Mouse (Mus musculus) lung, postnatal 0 days (tissue): ENCODE measurements around the gene Itga11. TPM values are rescaled to one million over a fixed set of nuclear protein-coding genes. Genes with fewer than 3 reads are reported as not detected.
"Not testable (repeated sequence)": the region's sequence is repeated elsewhere in the genome, so short reads cannot be mapped to it uniquely, and the experiment has no call there.

Experiments used
- ATAC-seq: fragments of 200-750 bp; cut with Nextera tagmentation; 2 replicates; pipeline ENCODE4 v1.8.0; 2017; ENCODE audit warnings: moderate library complexity
- DNase-seq: peaks from one replicate; pipeline ENCODE4 v3.0.0-alpha.2; 2016; ENCODE audit warnings: low spot score
- H3K27ac ChIP-seq: fragments of 300-500 bp; sonication (generic); 2 replicates; pipeline ENCODE4 v1.5.1; 2014; ENCODE audit warnings: antibody characterized with exemption, mild to moderate bottlenecking, low read length, mixed read lengths
- H3K27me3 ChIP-seq: fragments of 300-500 bp; sonication (generic); replicated peaks from 2 replicates; pipeline ENCODE4 v1.6.1; 2014; ENCODE audit warnings: low read length, mixed read lengths; ENCODE audit not compliant: insufficient read depth
- H3K36me3 ChIP-seq: fragments of 300-500 bp; sonication (generic); 2 replicates; pipeline ENCODE4 v1.6.1; 2014; ENCODE audit warnings: low read length, mixed read lengths; ENCODE audit not compliant: insufficient read depth
- H3K4me1 ChIP-seq: fragments of 300-500 bp; sonication (generic); 2 replicates; pipeline ENCODE4 v1.6.1; 2014; ENCODE audit warnings: antibody characterized with exemption, low read depth, low read length, mixed read lengths; ENCODE audit not compliant: insufficient read depth
- H3K4me2 ChIP-seq: fragments of 300-500 bp; sonication (generic); replicated peaks from 2 replicates; pipeline ENCODE4 v1.6.1; 2014; ENCODE audit warnings: low read depth, mild to moderate bottlenecking, low read length, moderate library complexity, mixed read lengths
- H3K4me3 ChIP-seq: fragments of 300-500 bp; sonication (generic); 2 replicates; pipeline ENCODE4 v1.5.1; 2014; ENCODE audit warnings: low read depth, low read length
- H3K9ac ChIP-seq: fragments of 300-500 bp; sonication (generic); replicated peaks from 2 replicates; pipeline ENCODE4 v1.6.1; 2014; ENCODE audit warnings: low read depth, mild to moderate bottlenecking
- H3K9me3 ChIP-seq: fragments of 300-500 bp; sonication (generic); 2 replicates; pipeline ENCODE4 v1.6.1; 2016; ENCODE audit warnings: low read length, mixed read lengths
- CTCF ChIP-seq: IDR thresholded peaks from 2 replicates; pipeline ENCODE4 v1.5.1; 2016; ENCODE audit warnings: antibody characterized with exemption, mild to moderate bottlenecking
- EP300 ChIP-seq: IDR thresholded peaks from 2 replicates; pipeline ENCODE4 v1.6.1; 2016; ENCODE audit warnings: antibody characterized with exemption, mild to moderate bottlenecking, control low read depth
- WGBS: fragments of 180-500 bp; shearing (Covaris S2); extraction: QIAGEN DNeasy Blood & Tissue Kit; methylation state at CpG from one replicate; pipeline ENCODE4 v1.1.7; 2014; 5-methylcytosine and 5-hydroxymethylcytosine counted together
- polyA plus RNA-seq: library from polyadenylated mRNA; unstranded; fragments of >200 nt; fragmentation: Nextera tagmentation; extraction: Ambion mirVana; gene quantifications from 2 replicates; pipeline ENCODE4 v1.2.1, GENCODE M21; 2015

Itga11 gene
- polyA plus RNA-seq, 1 experiment from 2014 or later = 0.35 TPM

DNA sequence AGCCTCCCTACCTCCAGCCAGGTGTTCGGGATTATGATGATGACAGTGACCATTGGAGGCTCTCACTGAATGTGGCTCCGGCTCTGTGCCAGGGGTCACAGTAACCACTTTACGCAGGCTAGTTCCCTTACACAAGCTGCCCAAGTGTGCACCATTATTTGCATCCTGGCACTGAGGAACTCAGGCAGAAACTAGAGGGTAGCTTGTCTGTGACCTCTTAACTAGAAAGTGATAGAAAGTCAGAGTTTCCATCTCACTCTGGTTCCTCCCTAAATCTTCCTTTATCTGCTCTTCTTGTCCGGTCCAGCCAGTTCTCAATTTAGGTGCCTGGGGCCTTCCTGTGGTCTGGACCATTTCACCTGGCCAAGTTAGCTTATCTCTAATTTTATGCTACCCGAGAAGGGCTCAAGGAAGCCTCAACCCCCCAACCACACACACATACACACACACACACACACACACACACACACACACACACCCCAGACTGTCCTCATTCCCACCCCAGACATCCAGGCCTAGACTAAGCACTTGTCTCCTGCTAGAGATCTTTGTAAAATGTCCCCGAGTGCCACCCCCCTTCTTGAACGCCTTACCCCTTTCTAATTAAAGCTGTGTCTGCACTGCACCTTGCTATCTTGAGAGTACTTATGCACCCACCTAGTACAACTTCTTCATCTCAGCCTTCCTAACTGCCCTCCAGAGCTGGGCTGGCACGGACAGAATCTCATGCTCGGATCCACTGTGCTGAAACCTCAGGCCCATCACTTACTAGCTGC lies 138.9 kb downstream of the Itga11 start:
- H3K27me3 ChIP-seq = no peaks in the 10 kb centered on the region
- H3K9ac ChIP-seq = no peak overlapping the region
- WGBS = 63% methylated on average over 9 of the region's 9 CpGs
- ATAC-seq = no peak
- DNase-seq = no peak
- no peaks in the 10 kb centered on the region for H3K4me1 ChIP-seq
- no peak overlapping the region for H3K4me3 ChIP-seq
- H3K4me2 ChIP-seq = no peak overlapping the region
- no peaks in the 10 kb centered on the region for H3K9me3 ChIP-seq
- H3K27ac ChIP-seq = no peak overlapping the region
- no peaks in the 10 kb centered on the region for H3K36me3 ChIP-seq
- TF ChIP-seq EP300 (no peak), CTCF (no peak)

DNA sequence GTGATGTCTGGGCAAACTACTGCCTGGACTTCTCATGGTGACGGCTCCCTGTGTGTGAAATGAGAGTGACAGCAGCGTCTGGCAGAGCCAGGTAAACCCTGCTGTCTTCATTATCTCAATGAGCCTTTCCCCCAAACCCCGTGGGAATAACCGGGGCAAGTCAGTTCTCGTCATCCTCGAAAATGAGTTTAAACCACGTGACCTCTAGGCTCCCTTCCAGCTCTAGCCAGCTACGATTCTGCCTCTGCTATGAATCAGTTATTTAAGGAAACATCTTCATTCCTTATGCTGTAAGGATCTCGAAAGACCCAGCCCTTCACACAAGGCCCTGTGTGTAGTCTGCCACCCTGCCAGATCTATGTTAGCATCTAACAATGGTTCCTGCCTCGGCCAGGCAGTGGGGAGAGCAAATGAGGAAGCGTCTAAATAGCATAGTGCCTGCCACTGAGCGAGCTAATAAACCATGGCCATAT lies 139.5 kb downstream of the Itga11 start:
- WGBS = 54% methylated on average over 12 of the region's 12 CpGs
- no peak overlapping the region for H3K27ac ChIP-seq
- no peaks in the 10 kb centered on the region for H3K9me3 ChIP-seq
- H3K4me2 ChIP-seq = no peak overlapping the region
- no peaks in the 10 kb centered on the region for H3K36me3 ChIP-seq
- no peak for TF ChIP-seq EP300
- TF ChIP-seq CTCF = no peak
- DNase-seq (no peak), ATAC-seq (no peak)
- no peaks in the 10 kb centered on the region for H3K27me3 ChIP-seq
- no peak overlapping the region for H3K4me3 ChIP-seq
- H3K4me1 ChIP-seq = no peaks in the 10 kb centered on the region
- H3K9ac ChIP-seq = no peak overlapping the region

DNA sequence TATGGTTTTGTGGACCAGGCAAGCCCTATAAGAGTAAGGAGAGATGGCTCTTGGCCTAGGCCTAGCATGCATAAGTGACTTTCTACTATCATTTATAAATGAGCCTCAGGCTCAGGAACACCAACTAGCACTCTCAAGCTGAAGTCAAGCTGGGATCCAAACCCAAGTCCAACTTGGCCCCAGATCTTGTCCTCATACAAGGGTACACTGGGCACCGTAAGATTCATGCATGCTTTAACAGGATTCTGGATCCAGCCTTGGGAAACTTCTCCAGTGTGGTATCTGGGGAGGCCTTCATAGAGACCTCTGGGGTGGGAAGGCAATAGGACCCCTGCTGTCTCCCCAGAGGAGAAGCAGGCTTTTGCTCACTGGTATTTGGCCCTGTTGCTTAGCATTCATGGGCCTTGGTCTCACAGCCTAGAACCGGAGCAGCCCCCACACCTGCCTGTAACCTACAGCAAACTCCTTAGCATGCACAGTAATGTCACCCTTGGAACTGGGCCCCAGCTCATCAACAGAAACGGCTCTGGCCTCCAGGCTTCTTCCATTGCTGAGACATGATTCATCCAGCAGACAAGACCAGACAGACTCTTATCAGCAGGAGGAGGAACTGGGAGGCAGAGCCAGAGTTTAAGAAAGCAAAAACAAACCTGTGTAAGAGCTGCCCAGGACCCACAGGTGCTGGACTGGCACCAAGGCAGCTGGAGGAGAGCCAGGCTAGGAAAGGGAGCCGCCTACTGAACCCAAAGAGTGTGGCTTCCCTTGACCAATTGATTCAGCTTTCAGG lies 140.4 kb downstream of the Itga11 start:
- Histone ChIP-seq H3K9me3 (no peaks in the 10 kb centered on the region), H3K4me2 (no peak overlapping the region), H3K4me3 (no peak overlapping the region), H3K9ac (no peak overlapping the region), H3K36me3 (no peaks in the 10 kb centered on the region), H3K4me1 (no peaks in the 10 kb centered on the region), H3K27me3 (no peaks in the 10 kb centered on the region), H3K27ac (no peak overlapping the region)
- ATAC-seq = no peak
- no peak for TF ChIP-seq EP300
- no peak for TF ChIP-seq CTCF
- peak; percentile 42 for DNase-seq
- WGBS = 62% methylated on average over 4 of the region's 4 CpGs

DNA sequence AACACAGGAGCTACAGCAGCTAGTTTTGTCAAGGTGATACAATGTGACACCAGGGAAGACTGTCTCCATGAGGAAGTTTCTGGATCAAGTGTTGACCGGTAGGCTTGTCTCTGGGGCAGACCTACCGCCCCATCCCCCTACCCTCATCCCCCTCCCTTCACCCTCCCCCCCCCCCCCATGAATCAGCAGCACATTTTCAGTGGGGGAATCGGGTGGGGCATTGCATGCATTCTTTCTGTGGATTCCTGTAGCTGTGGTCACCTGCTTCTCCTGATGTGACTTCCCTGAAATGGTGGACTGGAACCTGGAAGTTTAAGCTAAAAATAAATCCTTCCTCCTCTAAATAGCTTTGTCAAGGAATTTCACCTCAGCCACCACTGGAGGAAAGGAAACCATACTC lies 141.9 kb downstream of the Itga11 start:
- no peak overlapping the region for H3K4me2 ChIP-seq
- no peaks in the 10 kb centered on the region for H3K9me3 ChIP-seq
- H3K36me3 ChIP-seq = no peaks in the 10 kb centered on the region
- no peak for DNase-seq
- WGBS = 73% methylated on average over 3 of the region's 3 CpGs
- no peak for ATAC-seq
- TF ChIP-seq EP300 (no peak), CTCF (no peak)
- H3K4me3 ChIP-seq = no peak overlapping the region
- no peaks in the 10 kb centered on the region for H3K4me1 ChIP-seq
- H3K27me3 ChIP-seq = no peaks in the 10 kb centered on the region
- no peak overlapping the region for H3K9ac ChIP-seq
- H3K27ac ChIP-seq = no peak overlapping the region

DNA sequence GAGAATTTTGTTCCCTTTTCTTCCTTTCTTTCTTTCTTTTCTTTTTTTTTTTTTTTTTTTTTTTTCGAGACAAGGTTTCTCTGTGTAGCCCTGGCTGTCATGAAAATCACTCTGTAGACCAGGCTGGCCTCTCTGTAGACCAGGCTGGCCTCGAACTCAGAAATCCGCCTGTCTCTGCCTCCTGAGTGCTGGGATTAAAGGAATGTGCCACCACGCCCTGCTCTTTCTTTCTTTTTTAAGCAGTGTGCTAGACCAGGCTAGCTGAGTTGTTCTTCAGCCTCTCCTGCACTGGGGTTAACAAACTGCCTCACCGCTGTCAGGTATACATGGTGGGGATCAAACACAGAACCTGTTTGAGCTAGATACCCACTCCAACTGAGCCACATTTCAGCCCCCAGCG lies 142.3 kb downstream of the Itga11 start:
- H3K27ac ChIP-seq, H3K27me3 ChIP-seq, H3K9me3 ChIP-seq, H3K9ac ChIP-seq, H3K4me3 ChIP-seq, DNase-seq, H3K4me2 ChIP-seq, H3K4me1 ChIP-seq, ATAC-seq, H3K36me3 ChIP-seq: not testable (repeated sequence)
- WGBS = 82% methylated on average over 6 of the region's 6 CpGs

DNA sequence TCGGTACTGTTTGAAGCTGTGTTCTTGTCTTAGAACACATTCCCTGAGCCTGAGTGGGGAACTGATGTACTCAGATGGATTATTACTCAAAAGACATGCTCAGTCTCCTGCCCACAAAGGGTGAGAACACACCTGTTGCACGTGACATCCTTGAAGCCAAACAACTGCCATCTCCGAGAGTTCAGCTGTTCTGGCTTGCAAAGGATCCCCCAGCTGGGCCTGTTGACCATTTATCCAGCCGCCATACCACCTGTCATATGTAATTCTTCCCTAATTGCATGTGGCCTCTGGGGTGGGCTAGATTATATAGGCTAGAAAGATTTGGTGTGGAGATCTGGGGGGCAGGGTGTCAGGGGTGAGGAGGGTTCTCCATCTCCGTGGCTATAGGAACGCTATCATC lies 143.2 kb downstream of the Itga11 start:
- Histone ChIP-seq H3K4me2 (no peak overlapping the region), H3K4me1 (peaks cover 3% of the 10 kb centered on the region; the same call in 1 of the 2 replicates), H3K9me3 (no peaks in the 10 kb centered on the region), H3K4me3 (no peak overlapping the region), H3K9ac (no peak overlapping the region), H3K27me3 (no peaks in the 10 kb centered on the region), H3K27ac (no peak overlapping the region), H3K36me3 (no peaks in the 10 kb centered on the region)
- ATAC-seq (no peak), DNase-seq (no peak)
- TF ChIP-seq EP300 = no peak
- TF ChIP-seq CTCF = no peak
- 78% methylated on average over 6 of the region's 6 CpGs for WGBS
